Mouse (Mus musculus) lung, adult 2 months (tissue): Measurements from ENCODE around the gene Taok3.

Experiments used
- CTCF ChIP-seq: fragments of 200-500 bp; IDR thresholded peaks from 2 replicates; pipeline ENCODE4 v1.5.1; 2011; ENCODE audit warnings: mild to moderate bottlenecking, low read length, control low read depth; ENCODE audit not compliant: insufficient read depth
- POLR2A ChIP-seq: fragments of 200-500 bp; IDR thresholded peaks from 2 replicates; pipeline ENCODE4 v1.6.1; 2011; ENCODE audit warnings: low read depth, mild to moderate bottlenecking, control low read depth, low read length, borderline replicate concordance; ENCODE audit errors: extremely low read depth

DNA sequence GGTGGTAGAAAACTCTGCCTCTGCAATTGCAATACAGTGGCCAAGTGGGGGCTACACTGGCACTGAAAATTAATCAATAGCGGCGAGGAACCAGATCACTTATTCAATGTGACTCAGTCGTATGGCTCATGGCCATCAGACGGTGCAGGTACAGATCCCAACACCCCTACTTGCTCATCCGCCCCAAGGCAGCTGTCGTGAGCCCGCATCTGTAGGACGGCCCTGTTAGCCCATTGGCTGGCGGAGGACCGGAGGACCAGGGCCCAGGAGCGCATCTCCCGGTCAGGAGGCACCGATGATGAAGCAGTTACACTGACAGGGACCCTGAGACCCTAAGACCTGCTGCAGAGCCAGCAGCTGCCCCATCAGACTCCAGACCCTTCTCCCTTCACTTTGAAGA lies 11.2 kb upstream of the Taok3 start:
- no peak for TF ChIP-seq CTCF
- no peak for TF ChIP-seq POLR2A
